Mouse (Mus musculus): ENCODE data around the gene Arid1b.

GRCm38 (mm10) chr17:5201859-5202598 lies 207.9 kb downstream of the Arid1b start:
- TF ChIP-seq POLR2A (IDR thresholded peaks at IDR 0.05; ENCODE audit: low read depth, low read length) (no peak), ETS1 (conservative IDR thresholded peaks at IDR 0.05; ENCODE audit: low read depth, low read length) (no peak), ZMIZ1 (IDR thresholded peaks at IDR 0.05; ENCODE audit: low read depth, low read length) (no peak), ZNF384 (IDR thresholded peaks at IDR 0.05; ENCODE audit: low read depth, low read length) (no peak; the same call in 1 of the 2 replicates), EP300 (IDR thresholded peaks at IDR 0.05; ENCODE audit: low read length) (peak; percentile 32; the same call in 1 of the 2 replicates), CTCF (conservative IDR thresholded peaks at IDR 0.05 in 1 of 2, IDR thresholded peaks at IDR 0.05 in 1 of 2; ENCODE audit: low read depth in 2 of 2, low read length in 2 of 2) (peak; percentile 72 to 74), MAZ (IDR thresholded peaks at IDR 0.05; ENCODE audit: low read depth, low read length) (no peak)

Measured in CH12.LX (cell line).